Comparison of ENCODE assay signal across 9 mouse cellular contexts in the genomic region with DNA sequence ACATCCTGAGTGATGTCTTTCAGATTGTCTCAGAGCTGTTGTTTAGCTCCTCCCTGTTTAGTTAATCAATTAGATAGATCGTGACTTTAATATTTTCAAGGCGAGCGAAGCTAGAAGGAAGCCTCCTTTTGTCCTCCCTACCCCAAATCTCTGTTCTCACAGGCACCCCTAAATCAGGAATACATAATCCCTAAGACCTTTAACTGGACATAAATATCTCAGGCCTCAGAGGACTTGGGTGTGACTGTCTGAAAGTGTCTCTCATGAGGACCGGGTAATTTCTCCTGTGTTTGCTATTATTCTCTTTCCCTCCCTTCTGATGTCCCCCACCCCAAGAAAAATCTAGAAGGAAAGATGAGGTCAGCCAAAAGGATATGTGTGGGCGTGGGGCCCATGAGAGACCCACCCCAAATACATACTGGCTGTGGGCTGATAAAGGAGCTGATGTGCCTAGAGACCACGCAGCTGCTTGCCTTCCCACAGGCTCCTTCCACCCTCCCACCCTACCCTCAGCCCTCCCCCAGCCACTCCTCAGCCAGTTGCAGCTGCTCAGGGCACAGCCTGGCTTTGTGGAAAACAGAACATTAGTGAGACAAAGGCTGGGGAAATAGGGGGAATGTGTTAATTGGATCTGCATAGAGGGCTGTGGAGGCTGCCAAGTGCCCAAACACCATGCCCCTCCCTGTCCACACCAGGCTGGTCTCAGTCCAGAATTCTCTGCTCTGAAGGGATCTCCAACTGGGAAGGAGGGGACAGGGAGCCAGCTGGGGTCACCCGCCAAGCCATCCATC.
DNase-seq lines count a peak whose midpoint lies in the region; ATAC-seq and TF ChIP-seq lines count a peak whose summit lies in the region.
"Had no signal": no experiment of that assay in that cellular context is flagged by ENCODE, and none has a peak within 500 bp of the region (broad histone marks: within the 10 kb centered on the region; RNA-seq: fewer than 3 reads in every experiment).

No protein-coding gene starts in this region.

- no peaks in the 10 kb centered on the region for H3K36me3 ChIP-seq in heart, embryonic 12.5 days
- H3K36me3 ChIP-seq in ES-E14 (ENCODE audit: control insufficient read depth, insufficient read depth, low read length, poor library complexity, severe bottlenecking), result no peaks in the 10 kb centered on the region
- H3K36me3 ChIP-seq in forebrain, embryonic 14.5 days (ENCODE audit: control insufficient read depth, insufficient read depth, low read length), result no peaks in the 10 kb centered on the region
- no peaks in the 10 kb centered on the region for H3K36me3 ChIP-seq in midbrain, embryonic 11.5 days (ENCODE audit: control insufficient read depth, insufficient read depth, low read length)

- H3K27ac ChIP-seq in heart, embryonic 12.5 days (ENCODE audit: poor library complexity, severe bottlenecking), result no peak overlapping the region
- H3K27ac ChIP-seq in ES-E14 (ENCODE audit: insufficient read depth, low read depth, low read length, poor library complexity, severe bottlenecking), result no peak overlapping the region
- peak overlapping the region; percentile 9; the same call in 1 of the 2 replicates for H3K27ac ChIP-seq in forebrain, embryonic 14.5 days (ENCODE audit: low read depth, low read length)
- no peak overlapping the region for H3K27ac ChIP-seq in midbrain, embryonic 11.5 days (ENCODE audit: low read depth, low read length)

- WGBS in heart, embryonic 12.5 days, result 52% methylated on average over 7 of the region's 7 CpGs
- 36% methylated on average over 7 of the region's 7 CpGs for WGBS in forebrain, embryonic 14.5 days
- WGBS in midbrain, embryonic 11.5 days, result 55% methylated on average over 7 of the region's 7 CpGs

- peaks cover 7% of the 10 kb centered on the region; the same call in 1 of the 2 replicates for H3K9me3 ChIP-seq in heart, embryonic 12.5 days (replicated peaks)
- H3K9me3 ChIP-seq in ES-E14 (ENCODE audit: control insufficient read depth, insufficient read depth, low read depth, low read length), result no peaks in the 10 kb centered on the region
- H3K9me3 ChIP-seq in forebrain, embryonic 14.5 days (replicated peaks; ENCODE audit: control insufficient read depth, low read length), result peaks cover under 1% of the 10 kb centered on the region; the same call in 1 of the 2 replicates
- no peaks in the 10 kb centered on the region for H3K9me3 ChIP-seq in midbrain, embryonic 11.5 days (ENCODE audit: control insufficient read depth, low read length)

- H3K4me2 ChIP-seq in heart, embryonic 12.5 days, result no peak overlapping the region
- H3K4me2 ChIP-seq in forebrain, embryonic 14.5 days (ENCODE audit: low read length), result no peak overlapping the region
- H3K4me2 ChIP-seq in midbrain, embryonic 11.5 days, result no peak overlapping the region

- no peak overlapping the region for H3K4me3 ChIP-seq in heart, embryonic 12.5 days
- no peak overlapping the region for H3K4me3 ChIP-seq in ES-E14 (ENCODE audit: insufficient read depth in 1 of 2, low read depth in 1 of 2, low read length in 2 of 2, poor library complexity in 1 of 2, severe bottlenecking in 1 of 2)
- no peak overlapping the region for H3K4me3 ChIP-seq in forebrain, embryonic 14.5 days (ENCODE audit: low read depth, low read length)
- H3K4me3 ChIP-seq in midbrain, embryonic 11.5 days (ENCODE audit: low read depth, low read length), result no peak overlapping the region

- in situ Hi-C loops in ES-E14 (cut with MboI; ENCODE audit: low sequenced_read_pairs in 2 of 2, unreplicated experiment in 2 of 2), result no loop called here

- no peak for DNase-seq in heart, postnatal 36 days
- peak; percentile 59 for DNase-seq in ES-E14 (ENCODE audit: low read depth, low spot score)
- peak; percentile 93 for DNase-seq in forebrain, embryonic 14.5 days (ENCODE audit: low spot score)
- no peak for DNase-seq in midbrain, embryonic 11.5 days (ENCODE audit: low spot score, missing footprints)
- DNase-seq in testis, postnatal 10 days (ENCODE audit: low spot score), result no peak
- DNase-seq in cerebellum, postnatal 25 days, result no peak
- DNase-seq in natural killer cell, adult 2 months (ENCODE audit: low spot score in 2 of 2), result no peak

- peak; percentile 64; the same call in 1 of the 2 replicates for ATAC-seq in heart, embryonic 12.5 days (ENCODE audit: insufficient number of reproducible peaks, low FRiP score)
- peak; percentile 99 for ATAC-seq in forebrain, embryonic 14.5 days
- peak; percentile 82; the same call in 1 of the 2 replicates for ATAC-seq in midbrain, embryonic 11.5 days (ENCODE audit: low FRiP score)

- H3K27me3 ChIP-seq in heart, embryonic 12.5 days (replicated peaks), result no peaks in the 10 kb centered on the region
- H3K27me3 ChIP-seq in forebrain, embryonic 14.5 days (replicated peaks; ENCODE audit: control insufficient read depth, insufficient read depth, low read length), result no peaks in the 10 kb centered on the region; the same call in 1 of the 2 replicates
- H3K27me3 ChIP-seq in midbrain, embryonic 11.5 days (ENCODE audit: control insufficient read depth, insufficient read depth, low read length), result no peaks in the 10 kb centered on the region
- H3K27me3 ChIP-seq: CH12.LX had no signal

- intact Hi-C loops in heart, postnatal 36 days (cut with DNase I), result no loop called here

- no peak overlapping the region for H3K9ac ChIP-seq in heart, embryonic 12.5 days
- no peak overlapping the region for H3K9ac ChIP-seq in ES-E14 (ENCODE audit: insufficient read depth, low read depth, low read length, poor library complexity, severe bottlenecking)
- H3K9ac ChIP-seq in forebrain, embryonic 14.5 days (ENCODE audit: low read length), result no peak overlapping the region
- H3K9ac ChIP-seq in midbrain, embryonic 11.5 days (ENCODE audit: low read length), result no peak overlapping the region

- H3K4me1 ChIP-seq in heart, embryonic 12.5 days (replicated peaks), result peaks cover 13% of the 10 kb centered on the region
- peaks cover 8 to 9% of the 10 kb centered on the region in 2 experiments for H3K4me1 ChIP-seq in ES-E14 (ENCODE audit: control insufficient read depth in 2 of 2, insufficient read depth in 2 of 2, low read length in 2 of 2, poor library complexity in 1 of 2)
- H3K4me1 ChIP-seq in forebrain, embryonic 14.5 days (ENCODE audit: control insufficient read depth, insufficient read depth, low read length), result peaks cover 14% of the 10 kb centered on the region; the same call in 1 of the 2 replicates
- 0 out of 2 replicates have a peak, but pooled peaks cover 3% of the 10 kb centered on the region for H3K4me1 ChIP-seq in midbrain, embryonic 11.5 days (ENCODE audit: control insufficient read depth, insufficient read depth, low read length)

TF ChIP-seq in ES-E14, 5 proteins besides CTCF, POLR2A, EP300 and RAD21:
- TF ChIP-seq HCFC1 (IDR thresholded peaks at IDR 0.05; ENCODE audit: borderline replicate concordance, insufficient read depth, low read length) (no peak), CHD2 (IDR thresholded peaks at IDR 0.05; ENCODE audit: low read depth, low read length) (no peak), ZNF384 (IDR thresholded peaks at IDR 0.05; ENCODE audit: low read depth, low read length) (no peak), ZC3H11A (IDR thresholded peaks at IDR 0.05; ENCODE audit: borderline replicate concordance, low read depth, low read length) (no peak), MAFK (IDR thresholded peaks at IDR 0.05; ENCODE audit: insufficient read depth, low read depth, low read length) (no peak)

Comparison
In these comparisons a context has a peak if more than half of its experiments do, and no peak if none do; other contexts are left out.
1. DNase-seq: peak in ES-E14 (single experiment) and forebrain, embryonic 14.5 days (single experiment); none in heart, postnatal 36 days (0 of 2), midbrain, embryonic 11.5 days (single experiment), testis, postnatal 10 days (single experiment), cerebellum, postnatal 25 days (0 of 2) and natural killer cell, adult 2 months (0 of 2).
2. Peak in every context shown above with its lines, with median percentiles within 50 percentile points of each other: ATAC-seq.